Mouse (Mus musculus) midbrain, embryonic 13.5 days (tissue): Measurements from ENCODE around the gene Klc1. TPM values are rescaled to one million over a fixed set of nuclear protein-coding genes. Genes with fewer than 3 reads are reported as not detected.
A peak's percentile ranks its signal among the peaks of the same experiment; 100 is the strongest.

Experiments used
- ATAC-seq: fragments of 200-750 bp; cut with Nextera tagmentation; 2 replicates; pipeline ENCODE4 v1.8.0; 2017; ENCODE audit warnings: mild to moderate bottlenecking, moderate TSS enrichment, moderate library complexity
- H3K27ac ChIP-seq: fragments of 300-500 bp; sonication (generic); 2 replicates; pipeline ENCODE4 v1.5.1; 2015; ENCODE audit warnings: inconsistent platforms, mild to moderate bottlenecking, moderate library complexity
- H3K27me3 ChIP-seq: fragments of 300-500 bp; sonication (generic); 2 replicates; pipeline ENCODE4 v1.6.1; 2015; ENCODE audit warnings: mild to moderate bottlenecking, inconsistent platforms
- H3K36me3 ChIP-seq: fragments of 300-500 bp; sonication (generic); 2 replicates; pipeline ENCODE4 v1.6.1; 2015; ENCODE audit warnings: mild to moderate bottlenecking, inconsistent platforms
- H3K4me1 ChIP-seq: fragments of 300-500 bp; sonication (generic); replicated peaks from 2 replicates; pipeline ENCODE4 v1.6.1; 2015; ENCODE audit warnings: inconsistent platforms
- H3K4me2 ChIP-seq: fragments of 300-500 bp; sonication (generic); replicated peaks from 2 replicates; pipeline ENCODE4 v1.6.1; 2015; ENCODE audit warnings: moderate library complexity, mild to moderate bottlenecking, inconsistent platforms
- H3K4me3 ChIP-seq: fragments of 300-500 bp; sonication (generic); replicated peaks from 2 replicates; pipeline ENCODE4 v1.5.1; 2015; ENCODE audit warnings: mild to moderate bottlenecking, inconsistent platforms
- H3K9ac ChIP-seq: fragments of 300-500 bp; sonication (generic); replicated peaks from 2 replicates; pipeline ENCODE4 v1.6.1; 2015; ENCODE audit warnings: mild to moderate bottlenecking, inconsistent platforms
- H3K9me3 ChIP-seq: fragments of 300-500 bp; sonication (generic); 2 replicates; pipeline ENCODE4 v1.6.1; 2016; ENCODE audit warnings: mild to moderate bottlenecking, inconsistent platforms
- WGBS: fragments of 180-500 bp; shearing (Covaris S2); methylation state at CpG from one replicate; pipeline ENCODE4 v1.1.7; 2015; 5-methylcytosine and 5-hydroxymethylcytosine counted together
- polyA plus RNA-seq: library from polyadenylated mRNA; unstranded; fragments of >200 nt; fragmentation: Nextera tagmentation; extraction: Ambion mirVana; gene quantifications from 2 replicates; pipeline ENCODE4 v1.2.1, GENCODE M21; 2015

Klc1 gene
- polyA plus RNA-seq, 1 experiment from 2014 or later = 545 TPM

- Histone ChIP-seq H3K4me3 (peak overlapping the region; percentile 99), H3K36me3 (peaks cover 16% of the 10 kb centered on the region), H3K9ac (peak overlapping the region; percentile 92), H3K27me3 (no peaks in the 10 kb centered on the region), H3K4me2 (peak overlapping the region; percentile 98), H3K4me1 (peaks cover 66% of the 10 kb centered on the region), H3K9me3 (no peaks in the 10 kb centered on the region), H3K27ac (0 out of 2 replicates have a peak overlapping the region, but pooled peaks have one; percentile 32)
- 68% methylated on average over 7 of the region's 7 CpGs for WGBS
- ATAC-seq = no peak
Observed at GRCm38 (mm10) chr12:111760306-111760908, 1.8 kb downstream of the Klc1 start.

- Histone ChIP-seq H3K9ac (no peak overlapping the region), H3K27me3 (no peaks in the 10 kb centered on the region), H3K9me3 (no peaks in the 10 kb centered on the region), H3K4me3 (no peak overlapping the region), H3K36me3 (peaks cover 16% of the 10 kb centered on the region), H3K4me1 (peaks cover 82% of the 10 kb centered on the region), H3K4me2 (no peak overlapping the region), H3K27ac (no peak overlapping the region)
- 90% methylated on average over 13 of the region's 13 CpGs for WGBS
- ATAC-seq = no peak
Observed at GRCm38 (mm10) chr12:111762620-111763280, 4.1 kb downstream of the Klc1 start.

GRCm38 (mm10) chr12:111766313-111767236 lies 7.9 kb downstream of the Klc1 start:
- no peaks in the 10 kb centered on the region for H3K9me3 ChIP-seq
- peaks cover 16% of the 10 kb centered on the region for H3K36me3 ChIP-seq
- 21% methylated on average over 16 of the region's 16 CpGs for WGBS
- H3K4me1 ChIP-seq = peaks cover 72% of the 10 kb centered on the region
- 0 out of 2 replicates have a peak overlapping the region, but pooled peaks have one; percentile 1 for H3K4me3 ChIP-seq
- H3K27ac ChIP-seq = peak overlapping the region; percentile 41
- peak overlapping the region; percentile 29 for H3K4me2 ChIP-seq
- no peaks in the 10 kb centered on the region for H3K27me3 ChIP-seq
- peak; percentile 55; the same call in 1 of the 2 replicates for ATAC-seq
- H3K9ac ChIP-seq = peak overlapping the region; percentile 21; the same call in 1 of the 2 replicates

- Histone ChIP-seq H3K4me1 (peaks cover 54% of the 10 kb centered on the region), H3K36me3 (peaks cover 20% of the 10 kb centered on the region), H3K27ac (no peak overlapping the region), H3K9me3 (no peaks in the 10 kb centered on the region), H3K4me2 (no peak overlapping the region), H3K27me3 (no peaks in the 10 kb centered on the region), H3K9ac (no peak overlapping the region), H3K4me3 (no peak overlapping the region)
- no peak for ATAC-seq
- WGBS = 95% methylated on average over 10 of the region's 10 CpGs
Observed at GRCm38 (mm10) chr12:111768322-111768928, 9.8 kb downstream of the Klc1 start.

- ATAC-seq = peak; percentile 48; the same call in 1 of the 2 replicates
- Histone ChIP-seq H3K27me3 (no peaks in the 10 kb centered on the region), H3K36me3 (peaks cover 25% of the 10 kb centered on the region), H3K4me1 (peaks cover 48% of the 10 kb centered on the region), H3K9me3 (no peaks in the 10 kb centered on the region), H3K27ac (peak overlapping the region; percentile 60), H3K4me2 (peak overlapping the region; percentile 2; the same call in 1 of the 2 replicates), H3K4me3 (no peak overlapping the region), H3K9ac (no peak overlapping the region; the same call in 1 of the 2 replicates)
- WGBS = 30% methylated on average over 10 of the region's 10 CpGs
Observed at GRCm38 (mm10) chr12:111769306-111769705, 10.7 kb downstream of the Klc1 start.

- Histone ChIP-seq H3K4me2 (peak overlapping the region; percentile 2; the same call in 1 of the 2 replicates), H3K27ac (peak overlapping the region; percentile 60), H3K9ac (no peak overlapping the region; the same call in 1 of the 2 replicates), H3K36me3 (peaks cover 31% of the 10 kb centered on the region), H3K4me3 (no peak overlapping the region), H3K9me3 (no peaks in the 10 kb centered on the region), H3K27me3 (no peaks in the 10 kb centered on the region), H3K4me1 (peaks cover 48% of the 10 kb centered on the region)
- WGBS = 64% methylated on average over 8 of the region's 9 CpGs
- ATAC-seq = no peak
Observed at GRCm38 (mm10) chr12:111769816-111770577, 11.3 kb downstream of the Klc1 start.

- Histone ChIP-seq H3K27me3 (no peaks in the 10 kb centered on the region), H3K9ac (no peak overlapping the region), H3K4me2 (no peak overlapping the region), H3K36me3 (peaks cover 38% of the 10 kb centered on the region), H3K27ac (0 out of 2 replicates have a peak overlapping the region, but pooled peaks have one; percentile 19), H3K4me3 (no peak overlapping the region), H3K9me3 (no peaks in the 10 kb centered on the region), H3K4me1 (peaks cover 42% of the 10 kb centered on the region)
- no peak for ATAC-seq
- WGBS = 89% methylated on average over 10 of the region's 10 CpGs
Observed at GRCm38 (mm10) chr12:111770651-111771050, 12.0 kb downstream of the Klc1 start.

GRCm38 (mm10) chr12:111774156-111774555 lies 15.5 kb downstream of the Klc1 start:
- Histone ChIP-seq H3K36me3 (peaks cover 71% of the 10 kb centered on the region), H3K4me3 (no peak overlapping the region), H3K9ac (no peak overlapping the region), H3K27me3 (no peaks in the 10 kb centered on the region), H3K4me2 (no peak overlapping the region), H3K9me3 (no peaks in the 10 kb centered on the region), H3K27ac (no peak overlapping the region; the same call in 1 of the 2 replicates), H3K4me1 (peaks cover 20% of the 10 kb centered on the region)
- ATAC-seq = no peak
- 93% methylated on average over 16 of the region's 16 CpGs for WGBS

GRCm38 (mm10) chr12:111774845-111775244 lies 16.2 kb downstream of the Klc1 start:
- Histone ChIP-seq H3K9ac (no peak overlapping the region; the same call in 1 of the 2 replicates), H3K36me3 (peaks cover 78% of the 10 kb centered on the region), H3K4me2 (no peak overlapping the region), H3K27me3 (no peaks in the 10 kb centered on the region), H3K4me1 (peaks cover 13% of the 10 kb centered on the region), H3K9me3 (no peaks in the 10 kb centered on the region), H3K27ac (no peak overlapping the region; the same call in 1 of the 2 replicates), H3K4me3 (no peak overlapping the region)
- WGBS = 71% methylated on average over 15 of the region's 15 CpGs
- 0 out of 2 replicates have a peak, but pooled peaks have one; percentile 9 for ATAC-seq

GRCm38 (mm10) chr12:111777919-111778318 lies 19.3 kb downstream of the Klc1 start:
- H3K27ac ChIP-seq = no peak overlapping the region
- no peaks in the 10 kb centered on the region for H3K9me3 ChIP-seq
- no peak overlapping the region for H3K4me3 ChIP-seq
- no peak overlapping the region for H3K9ac ChIP-seq
- H3K27me3 ChIP-seq = no peaks in the 10 kb centered on the region
- no peak for ATAC-seq
- peaks cover 99% of the 10 kb centered on the region for H3K36me3 ChIP-seq
- 93% methylated on average over 13 of the region's 13 CpGs for WGBS
- H3K4me2 ChIP-seq = no peak overlapping the region
- peaks cover 5% of the 10 kb centered on the region; the same call in 1 of the 2 replicates for H3K4me1 ChIP-seq

- no peak for ATAC-seq
- Histone ChIP-seq H3K27ac (no peak overlapping the region), H3K9ac (no peak overlapping the region), H3K9me3 (no peaks in the 10 kb centered on the region), H3K36me3 (peaks cover 99% of the 10 kb centered on the region), H3K27me3 (no peaks in the 10 kb centered on the region), H3K4me1 (peaks cover 5% of the 10 kb centered on the region; the same call in 1 of the 2 replicates), H3K4me3 (no peak overlapping the region), H3K4me2 (no peak overlapping the region)
- 100% methylated on average over 1 of the region's 1 CpGs for WGBS
Observed at GRCm38 (mm10) chr12:111779544-111779943, 20.9 kb downstream of the Klc1 start.
